ENCODE assay signal across 22 mouse cellular contexts in genomic region chr17:11533835-11534234, GRCm38 (mm10).
DNase-seq lines count a peak whose midpoint lies in the region; ATAC-seq lines count a peak whose summit lies in the region.
"Had no signal": no experiment of that assay in that cellular context is flagged by ENCODE, and none has a peak within 500 bp of the region (broad histone marks: within the 10 kb centered on the region; RNA-seq: fewer than 3 reads in every experiment).

No protein-coding gene starts in this region.

- DNase-seq in embryo, embryonic 10.5 days (ENCODE audit: low spot score): peak; percentile 12
- DNase-seq in embryo, embryonic 10 days (ENCODE audit: low spot score): no peak
- no peak for DNase-seq in hindbrain, embryonic 10.5 days (ENCODE audit: low spot score)
- DNase-seq in neural tube, embryonic 11.5 days (ENCODE audit: low spot score): peak; percentile 14
- no peak for DNase-seq in Muller cell, postnatal 12 days (ENCODE audit: inconsistent ontology term)
- no peak for DNase-seq in lung, postnatal 25 days (ENCODE audit: low spot score)
- DNase-seq: adrenal gland, postnatal 10 days; cerebellum, adult 11 months; cerebellum, postnatal 10 days; heart, postnatal 14 days; kidney, adult 11 months; lung, adult 18-20 months; lung, postnatal 14 days; right cerebral cortex, adult 18-20 months had no signal

- H3K27ac ChIP-seq in hindbrain, embryonic 10.5 days: peak overlapping the region; percentile 84
- no peak overlapping the region for H3K27ac ChIP-seq in hindbrain, embryonic 13.5 days
- H3K27ac ChIP-seq in neural tube, embryonic 11.5 days (ENCODE audit: low read depth, low read length): no peak overlapping the region
- H3K27ac ChIP-seq in neural tube, embryonic 15.5 days (replicated peaks): no peak overlapping the region
- H3K27ac ChIP-seq: kidney, postnatal 0 days; stomach, postnatal 0 days had no signal

- ATAC-seq in hindbrain, embryonic 13.5 days (ENCODE audit: low FRiP score): no peak
- ATAC-seq in neural tube, embryonic 11.5 days (ENCODE audit: insufficient read depth, low FRiP score, low TSS enrichment): peak; percentile 58; the same call in 1 of the 2 replicates
- no peak for ATAC-seq in neural tube, embryonic 15.5 days (ENCODE audit: low FRiP score)
- ATAC-seq: activated CD4-positive, CD25-positive, alpha-beta regulatory T cell, adult 4 months had no signal

- 17% methylated on average over 1 of the region's 1 CpGs for WGBS in hindbrain, embryonic 10.5 days
- 14% methylated on average over 1 of the region's 1 CpGs for WGBS in hindbrain, embryonic 13.5 days
- WGBS in neural tube, embryonic 11.5 days: 13% methylated on average over 1 of the region's 1 CpGs
- WGBS in neural tube, embryonic 15.5 days: 30% methylated on average over 1 of the region's 1 CpGs

- H3K36me3 ChIP-seq in hindbrain, embryonic 10.5 days: no peaks in the 10 kb centered on the region
- no peaks in the 10 kb centered on the region for H3K36me3 ChIP-seq in hindbrain, embryonic 13.5 days
- no peaks in the 10 kb centered on the region for H3K36me3 ChIP-seq in neural tube, embryonic 11.5 days (ENCODE audit: control insufficient read depth, insufficient read depth, low read length)
- no peaks in the 10 kb centered on the region for H3K36me3 ChIP-seq in neural tube, embryonic 15.5 days
- H3K36me3 ChIP-seq: heart, embryonic 12.5 days had no signal

- no peaks in the 10 kb centered on the region for H3K27me3 ChIP-seq in hindbrain, embryonic 10.5 days (ENCODE audit: insufficient read depth, poor library complexity, severe bottlenecking)
- H3K27me3 ChIP-seq in hindbrain, embryonic 13.5 days: no peaks in the 10 kb centered on the region
- no peaks in the 10 kb centered on the region for H3K27me3 ChIP-seq in neural tube, embryonic 11.5 days (ENCODE audit: control insufficient read depth, insufficient read depth, low read length)
- no peaks in the 10 kb centered on the region for H3K27me3 ChIP-seq in neural tube, embryonic 15.5 days (replicated peaks)
- H3K27me3 ChIP-seq: heart, embryonic 12.5 days; megakaryocyte, embryonic 14.5 days had no signal

- no peak overlapping the region for H3K4me3 ChIP-seq in hindbrain, embryonic 10.5 days
- H3K4me3 ChIP-seq in hindbrain, embryonic 13.5 days: no peak overlapping the region
- H3K4me3 ChIP-seq in neural tube, embryonic 11.5 days (ENCODE audit: low read depth, low read length): no peak overlapping the region
- no peak overlapping the region for H3K4me3 ChIP-seq in neural tube, embryonic 15.5 days (replicated peaks)
- H3K4me3 ChIP-seq: heart, embryonic 12.5 days; megakaryocyte, embryonic 14.5 days had no signal

- H3K4me1 ChIP-seq in hindbrain, embryonic 10.5 days (replicated peaks): peaks cover 34% of the 10 kb centered on the region
- peaks cover 16% of the 10 kb centered on the region for H3K4me1 ChIP-seq in hindbrain, embryonic 13.5 days (replicated peaks)
- peaks cover 10% of the 10 kb centered on the region; the same call in 1 of the 2 replicates for H3K4me1 ChIP-seq in neural tube, embryonic 11.5 days (ENCODE audit: control insufficient read depth, insufficient read depth, low read length)
- peaks cover 16% of the 10 kb centered on the region for H3K4me1 ChIP-seq in neural tube, embryonic 15.5 days
- H3K4me1 ChIP-seq: heart, embryonic 12.5 days; megakaryocyte, embryonic 14.5 days had no signal

- no peaks in the 10 kb centered on the region for H3K9me3 ChIP-seq in hindbrain, embryonic 10.5 days
- no peaks in the 10 kb centered on the region for H3K9me3 ChIP-seq in hindbrain, embryonic 13.5 days
- no peaks in the 10 kb centered on the region for H3K9me3 ChIP-seq in neural tube, embryonic 11.5 days (ENCODE audit: control insufficient read depth, low read length)
- no peaks in the 10 kb centered on the region for H3K9me3 ChIP-seq in neural tube, embryonic 15.5 days (replicated peaks)
- H3K9me3 ChIP-seq: heart, embryonic 12.5 days; megakaryocyte, embryonic 14.5 days had no signal

- no peak overlapping the region for H3K9ac ChIP-seq in hindbrain, embryonic 13.5 days
- H3K9ac ChIP-seq in neural tube, embryonic 11.5 days (ENCODE audit: low read length): no peak overlapping the region
- H3K9ac ChIP-seq in neural tube, embryonic 15.5 days (replicated peaks): no peak overlapping the region
- H3K9ac ChIP-seq: heart, embryonic 12.5 days had no signal

- H3K4me2 ChIP-seq in hindbrain, embryonic 13.5 days: no peak overlapping the region
- no peak overlapping the region for H3K4me2 ChIP-seq in neural tube, embryonic 11.5 days (ENCODE audit: low read depth)
- no peak overlapping the region for H3K4me2 ChIP-seq in neural tube, embryonic 15.5 days
- H3K4me2 ChIP-seq: heart, embryonic 12.5 days; liver, embryonic 11.5 days had no signal

Comparison
In these comparisons a context has a peak if more than half of its experiments do, and no peak if none do; other contexts are left out.
1. DNase-seq: peak in embryo, embryonic 10.5 days (single experiment) and neural tube, embryonic 11.5 days (single experiment); none in embryo, embryonic 10 days (single experiment), hindbrain, embryonic 10.5 days (single experiment), Muller cell, postnatal 12 days (single experiment) and lung, postnatal 25 days (single experiment).